Mouse (Mus musculus): ENCODE measurements at regions not wholly inside any gene's neighbourhood (a gene's known extent, or its start where the extent isn't known, plus 50 kb on each side); places are given as distances from the start of the nearest gene placed in this dataset.

DNA sequence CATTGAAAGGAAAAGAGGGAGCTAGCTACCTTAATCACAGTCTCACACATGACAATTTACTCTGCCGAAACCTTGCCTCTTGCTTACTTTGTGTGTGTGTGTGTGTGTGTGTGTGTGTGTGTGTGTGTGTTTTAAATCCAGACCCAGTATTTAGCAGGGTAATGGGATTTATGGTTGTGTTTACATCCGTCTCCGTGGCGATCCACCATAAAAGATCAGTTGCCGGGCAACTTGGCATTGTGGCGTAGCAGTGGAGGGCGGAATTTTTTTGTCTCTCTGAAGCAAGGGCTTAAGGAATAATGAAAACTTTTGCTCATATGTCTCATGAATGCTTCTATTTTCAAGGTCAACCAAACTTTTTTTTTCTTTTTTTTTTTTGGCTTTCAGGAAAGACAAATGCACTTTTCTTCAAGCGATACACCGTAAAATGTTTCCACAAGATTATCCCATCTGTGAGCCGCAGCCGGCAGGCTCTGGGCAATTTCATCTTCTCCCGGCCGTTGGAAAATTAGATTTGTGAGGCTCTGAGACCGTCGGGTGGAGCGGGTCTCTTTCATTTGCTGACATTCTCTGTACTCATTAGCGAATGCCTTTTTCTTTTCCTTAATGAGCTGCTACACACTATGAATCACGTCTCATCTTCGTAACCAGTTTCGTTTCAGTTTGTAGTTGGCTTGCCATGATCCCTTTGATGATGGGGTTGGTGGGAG, 53.9 kb upstream of the Ptch1 start:
- no peak overlapping the region for H3K9ac ChIP-seq

DNA sequence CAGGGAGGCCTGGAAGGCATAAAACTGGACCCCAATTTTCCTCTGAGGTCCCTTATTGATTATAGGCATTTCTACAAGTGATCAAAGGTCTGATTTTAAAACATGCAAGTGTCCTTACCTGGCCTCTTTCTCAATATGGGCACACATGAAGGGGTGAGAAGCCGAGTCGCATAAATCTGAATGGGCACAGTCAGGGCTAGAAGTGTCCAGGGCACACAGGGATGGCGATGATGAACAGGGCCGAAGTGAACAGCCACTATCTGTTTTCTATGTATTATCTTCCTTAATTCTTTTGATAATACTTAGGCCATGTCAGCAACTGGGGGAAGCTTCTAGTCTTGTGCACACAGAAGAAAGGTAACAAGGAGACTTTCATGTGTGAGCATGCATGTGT, 54.5 kb upstream of the Ptch1 start:
- Histone ChIP-seq H3K9ac (no peak overlapping the region), H3K4me1 (replicated peaks) (0 out of 2 replicates have a peak, but pooled peaks cover 5% of the 10 kb centered on the region), H3K4me2 (replicated peaks) (peak overlapping the region; percentile 50), H3K27ac (peak overlapping the region; percentile 40; the same call in 1 of the 2 replicates), H3K4me3 (replicated peaks) (0 out of 2 replicates have a peak overlapping the region, but pooled peaks have one; percentile 26), H3K9me3 (no peaks in the 10 kb centered on the region), H3K36me3 (no peaks in the 10 kb centered on the region), H3K27me3 (replicated peaks) (no peaks in the 10 kb centered on the region)
- ATAC-seq = no peak
- WGBS = 90% methylated on average over 4 of the region's 4 CpGs

More for the DNA sequence above, 53.9 kb upstream of the Ptch1 start:
- ATAC-seq = peak; percentile 62
- no peaks in the 10 kb centered on the region for H3K36me3 ChIP-seq
- 0 out of 2 replicates have a peak, but pooled peaks cover 5% of the 10 kb centered on the region for H3K4me1 ChIP-seq (replicated peaks)
- WGBS = 11% methylated on average over 20 of the region's 20 CpGs
- peak overlapping the region; percentile 40; the same call in 1 of the 2 replicates for H3K27ac ChIP-seq
- H3K9me3 ChIP-seq = no peaks in the 10 kb centered on the region
- no peaks in the 10 kb centered on the region for H3K27me3 ChIP-seq (replicated peaks)
- peak overlapping the region; percentile 50 for H3K4me2 ChIP-seq (replicated peaks)
- H3K4me3 ChIP-seq (replicated peaks) = peak overlapping the region; percentile 26

DNA sequence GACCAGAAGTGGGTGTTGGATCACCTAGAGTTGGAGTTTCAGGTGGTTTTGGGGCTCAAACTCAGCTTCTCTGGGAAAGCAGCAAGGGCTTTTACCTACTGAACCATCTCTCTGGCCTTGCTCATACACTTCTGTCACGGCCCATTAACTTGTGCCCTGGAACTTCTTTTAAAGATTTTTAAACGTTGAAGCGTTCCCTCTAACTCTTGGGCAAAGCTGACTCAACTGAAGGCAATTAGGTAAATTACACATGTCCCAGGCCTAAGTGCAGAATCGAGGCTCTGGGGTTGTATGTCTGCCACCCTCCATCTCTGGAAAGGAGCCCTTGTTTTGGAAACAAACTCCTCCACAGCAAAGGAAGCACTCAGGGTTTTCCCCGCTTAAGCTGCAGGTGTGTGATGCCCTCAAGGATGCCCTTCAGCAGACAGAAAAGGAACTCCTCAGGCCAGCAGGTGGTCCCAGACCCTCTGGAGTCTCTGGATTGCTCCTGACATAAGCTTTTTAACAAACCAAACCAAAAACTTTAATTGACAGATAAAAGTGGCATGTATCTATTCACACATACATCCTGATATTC, 58.5 kb upstream of the Ptch1 start:
- Histone ChIP-seq H3K27me3 (replicated peaks) (no peaks in the 10 kb centered on the region), H3K4me3 (replicated peaks) (no peak overlapping the region), H3K4me1 (replicated peaks) (0 out of 2 replicates have a peak, but pooled peaks cover 3% of the 10 kb centered on the region), H3K9me3 (no peaks in the 10 kb centered on the region), H3K4me2 (replicated peaks) (no peak overlapping the region), H3K36me3 (no peaks in the 10 kb centered on the region), H3K27ac (no peak overlapping the region), H3K9ac (no peak overlapping the region)
- ATAC-seq = no peak
- 57% methylated on average over 5 of the region's 5 CpGs for WGBS

DNA sequence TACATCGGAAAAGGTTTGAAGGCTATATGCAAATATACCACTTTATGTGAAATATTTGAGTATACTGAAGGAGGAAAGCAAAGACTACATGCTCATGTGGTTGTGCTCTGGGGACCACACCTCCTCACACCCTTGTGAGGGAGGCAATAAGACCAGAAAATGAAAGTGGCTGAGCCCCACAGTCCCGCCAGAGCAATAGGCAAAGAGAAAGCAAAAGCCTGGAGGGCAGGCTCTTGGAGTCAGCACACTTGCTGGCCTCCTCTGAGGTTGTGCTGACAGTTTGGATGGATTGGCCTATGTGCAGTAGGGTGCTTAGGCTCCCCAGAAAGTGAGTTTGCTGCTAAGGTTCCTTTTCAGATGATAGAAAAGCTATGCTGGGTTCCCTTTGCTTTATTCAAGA, 60.9 kb upstream of the Ptch1 start:
- Histone ChIP-seq H3K27ac (no peak overlapping the region), H3K36me3 (no peaks in the 10 kb centered on the region), H3K9ac (no peak overlapping the region), H3K4me1 (replicated peaks) (no peaks in the 10 kb centered on the region), H3K9me3 (no peaks in the 10 kb centered on the region), H3K4me2 (replicated peaks) (no peak overlapping the region), H3K27me3 (replicated peaks) (no peaks in the 10 kb centered on the region), H3K4me3 (replicated peaks) (no peak overlapping the region)
- no peak for ATAC-seq
- 68% methylated on average over 2 of the region's 2 CpGs for WGBS

DNA sequence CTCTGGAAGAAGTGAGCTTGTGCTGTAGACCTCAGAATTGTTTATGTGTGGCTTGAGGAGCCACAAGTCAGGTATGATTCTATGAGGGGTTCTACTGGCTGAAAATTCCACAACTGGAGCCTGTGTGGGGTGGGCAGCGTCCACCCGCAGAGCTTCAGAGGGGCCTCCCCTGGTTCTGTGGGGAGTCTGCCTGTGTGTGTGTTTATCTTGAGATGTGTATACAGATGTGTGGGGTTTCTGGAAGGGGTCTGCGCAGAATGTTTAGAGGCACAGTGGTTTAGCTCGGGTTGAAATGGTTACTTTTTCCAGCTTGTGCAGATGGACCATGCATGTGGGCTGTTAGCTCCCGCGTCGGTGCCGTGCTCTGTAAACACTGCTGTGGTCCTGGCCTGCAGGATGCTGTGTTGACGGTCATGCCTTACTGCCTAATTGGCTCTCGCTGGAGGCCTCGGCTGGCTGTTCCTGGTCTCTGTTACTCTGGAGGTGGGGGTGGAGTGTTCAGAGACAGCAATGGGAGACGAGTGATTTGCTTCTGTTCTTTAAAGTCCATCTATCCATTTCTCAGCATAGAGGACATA, 68.3 kb upstream of the Ptch1 start:
- Histone ChIP-seq H3K27ac (peak overlapping the region; percentile 42), H3K36me3 (no peaks in the 10 kb centered on the region), H3K4me1 (replicated peaks) (peaks cover 9% of the 10 kb centered on the region), H3K9me3 (no peaks in the 10 kb centered on the region), H3K4me3 (replicated peaks) (no peak overlapping the region), H3K4me2 (replicated peaks) (no peak overlapping the region), H3K27me3 (replicated peaks) (no peaks in the 10 kb centered on the region), H3K9ac (no peak overlapping the region)
- ATAC-seq = peak; percentile 78
- WGBS = 20% methylated on average over 12 of the region's 12 CpGs

DNA sequence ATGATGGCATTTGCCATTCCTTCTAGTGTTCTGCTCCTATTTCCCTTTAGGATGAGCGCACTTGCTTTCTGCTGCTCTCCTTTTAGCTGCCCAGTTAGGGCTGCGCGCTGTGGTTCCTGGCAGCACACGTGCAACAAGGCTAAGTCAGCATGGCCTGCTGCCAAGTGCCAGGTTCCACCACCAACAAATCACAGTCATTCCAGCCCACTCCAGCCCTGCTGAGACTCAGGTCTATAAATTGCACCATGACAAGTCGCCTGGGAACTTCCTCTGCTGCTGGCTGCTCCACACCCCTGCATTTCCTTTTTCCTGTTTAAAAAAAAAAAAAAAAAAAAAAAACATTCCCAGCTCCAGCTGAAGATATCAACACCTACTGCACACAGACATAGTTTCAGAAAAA, 69.2 kb upstream of the Ptch1 start:
- no peaks in the 10 kb centered on the region for H3K9me3 ChIP-seq
- 33% methylated on average over 5 of the region's 5 CpGs for WGBS
- H3K4me1 ChIP-seq (replicated peaks) = peaks cover 9% of the 10 kb centered on the region
- H3K4me2 ChIP-seq (replicated peaks) = no peak overlapping the region
- H3K27ac ChIP-seq = peak overlapping the region; percentile 42; the same call in 1 of the 2 replicates
- H3K9ac ChIP-seq = no peak overlapping the region
- H3K36me3 ChIP-seq = no peaks in the 10 kb centered on the region
- H3K4me3 ChIP-seq (replicated peaks) = no peak overlapping the region
- H3K27me3 ChIP-seq (replicated peaks) = no peaks in the 10 kb centered on the region
- ATAC-seq = peak; percentile 79

DNA sequence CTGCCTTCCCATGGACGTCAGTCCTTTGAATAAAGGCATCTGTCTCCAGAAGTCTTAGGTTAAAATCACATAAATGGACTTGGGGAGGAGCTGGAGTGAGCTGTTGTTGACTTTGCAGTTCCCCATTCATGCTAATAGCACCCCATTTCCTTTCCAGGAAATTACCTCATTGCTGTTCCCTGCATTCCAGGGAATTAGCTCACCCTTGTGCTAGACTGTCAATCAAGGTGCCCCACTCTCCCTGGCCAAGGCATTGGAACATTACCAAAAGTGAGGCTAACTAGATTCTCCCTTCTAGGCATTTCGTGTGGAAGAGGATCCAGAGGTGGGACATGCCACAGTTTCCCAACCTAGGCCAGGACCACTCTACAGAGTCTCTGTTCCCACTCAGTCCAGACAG, 70.0 kb upstream of the Ptch1 start:
- WGBS = 44% methylated on average over 2 of the region's 2 CpGs
- no peak for ATAC-seq
- no peak overlapping the region for H3K4me2 ChIP-seq (replicated peaks)
- peak overlapping the region; percentile 39; the same call in 1 of the 2 replicates for H3K27ac ChIP-seq
- H3K27me3 ChIP-seq (replicated peaks) = no peaks in the 10 kb centered on the region
- no peak overlapping the region for H3K9ac ChIP-seq
- H3K36me3 ChIP-seq = no peaks in the 10 kb centered on the region
- peaks cover 9% of the 10 kb centered on the region for H3K4me1 ChIP-seq (replicated peaks)
- H3K9me3 ChIP-seq = no peaks in the 10 kb centered on the region
- H3K4me3 ChIP-seq (replicated peaks) = no peak overlapping the region

DNA sequence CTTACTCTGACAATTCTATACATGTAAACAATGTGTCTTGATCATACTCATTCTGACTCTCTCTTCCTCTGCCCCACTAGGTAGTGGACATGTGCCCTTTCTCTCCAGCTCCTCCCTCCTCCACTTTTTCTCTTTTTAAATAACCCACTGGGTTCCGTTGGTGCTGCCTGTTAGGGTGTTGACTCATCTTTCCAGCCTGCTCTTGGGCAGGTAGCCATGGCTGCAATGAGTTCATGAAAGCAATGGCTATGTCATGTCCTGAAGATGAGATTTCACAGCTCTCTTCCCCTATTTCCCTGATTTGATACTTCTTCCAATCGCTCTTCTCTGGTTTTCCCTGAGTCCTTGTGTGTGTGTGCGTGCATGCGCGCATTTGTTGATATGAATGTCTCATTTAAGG, 70.9 kb upstream of the Ptch1 start:
- WGBS = 90% methylated on average over 5 of the region's 5 CpGs
- no peak for ATAC-seq

DNA sequence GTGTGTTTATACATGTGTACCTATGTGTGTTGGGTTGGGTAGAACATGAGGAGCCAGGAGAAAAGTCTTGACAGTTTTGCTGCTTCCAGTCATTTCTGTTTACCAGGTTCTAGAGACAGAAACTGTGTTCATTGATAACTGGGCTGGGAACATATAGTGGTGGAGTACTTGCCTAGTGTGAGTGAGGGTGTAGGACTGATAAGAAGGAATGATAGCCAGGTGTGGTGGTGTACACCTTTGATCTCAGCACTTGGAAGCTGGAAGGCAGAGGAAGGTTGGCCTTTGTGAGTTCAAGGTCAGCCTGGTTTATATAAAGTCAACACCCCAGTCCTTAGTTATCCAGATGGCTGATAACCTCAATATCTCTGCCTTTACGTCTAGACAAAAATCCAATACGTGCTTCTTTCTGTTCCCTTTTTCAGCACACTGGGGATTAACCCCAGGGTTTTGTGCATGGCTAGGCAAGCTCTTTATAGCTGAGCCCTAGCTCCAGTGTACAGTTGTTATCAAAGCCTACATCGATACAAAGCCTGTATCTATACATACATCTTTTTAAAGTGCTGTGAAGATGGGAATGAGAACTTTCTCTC, 75.8 kb upstream of the Ptch1 start:
- Histone ChIP-seq H3K4me3 (replicated peaks) (no peak overlapping the region), H3K27me3 (replicated peaks) (no peaks in the 10 kb centered on the region), H3K9me3 (no peaks in the 10 kb centered on the region), H3K4me1 (replicated peaks) (no peaks in the 10 kb centered on the region), H3K9ac (no peak overlapping the region), H3K4me2 (replicated peaks) (no peak overlapping the region), H3K36me3 (no peaks in the 10 kb centered on the region), H3K27ac (no peak overlapping the region)
- 56% methylated on average over 3 of the region's 3 CpGs for WGBS
- ATAC-seq = peak; percentile 79

More for the DNA sequence above, 70.9 kb upstream of the Ptch1 start:
- H3K9me3 ChIP-seq = no peaks in the 10 kb centered on the region
- no peaks in the 10 kb centered on the region for H3K36me3 ChIP-seq
- no peak overlapping the region for H3K4me3 ChIP-seq (replicated peaks)
- no peak overlapping the region for H3K4me2 ChIP-seq (replicated peaks)
- no peak overlapping the region for H3K9ac ChIP-seq
- peaks cover 9% of the 10 kb centered on the region for H3K4me1 ChIP-seq (replicated peaks)
- no peak overlapping the region for H3K27ac ChIP-seq
- H3K27me3 ChIP-seq (replicated peaks) = no peaks in the 10 kb centered on the region

DNA sequence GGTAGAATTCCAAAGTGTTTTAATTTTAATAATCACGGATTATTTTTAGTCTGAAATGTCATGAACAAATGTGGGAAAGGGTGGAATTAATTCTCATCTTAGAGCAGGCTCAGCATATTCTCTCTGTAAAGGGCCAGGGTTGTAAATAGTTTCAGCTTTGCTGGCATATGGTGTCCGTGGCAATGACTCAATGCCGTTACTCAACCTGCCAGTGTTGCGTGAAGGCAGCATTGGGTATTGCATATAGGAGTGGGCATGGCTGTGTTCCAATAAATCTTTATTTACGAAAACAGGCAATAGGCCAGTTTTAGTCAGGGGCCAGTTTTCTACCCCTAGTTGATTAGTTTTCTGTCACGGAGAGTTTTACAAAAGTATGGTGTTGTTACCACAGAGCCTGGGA, 81.1 kb upstream of the Ptch1 start:
- Histone ChIP-seq H3K4me1 (replicated peaks) (no peaks in the 10 kb centered on the region), H3K27ac (no peak overlapping the region), H3K9me3 (no peaks in the 10 kb centered on the region), H3K27me3 (replicated peaks) (no peaks in the 10 kb centered on the region), H3K4me2 (replicated peaks) (no peak overlapping the region), H3K9ac (no peak overlapping the region), H3K4me3 (replicated peaks) (no peak overlapping the region), H3K36me3 (no peaks in the 10 kb centered on the region)
- 82% methylated on average over 6 of the region's 6 CpGs for WGBS
- no peak for ATAC-seq

DNA sequence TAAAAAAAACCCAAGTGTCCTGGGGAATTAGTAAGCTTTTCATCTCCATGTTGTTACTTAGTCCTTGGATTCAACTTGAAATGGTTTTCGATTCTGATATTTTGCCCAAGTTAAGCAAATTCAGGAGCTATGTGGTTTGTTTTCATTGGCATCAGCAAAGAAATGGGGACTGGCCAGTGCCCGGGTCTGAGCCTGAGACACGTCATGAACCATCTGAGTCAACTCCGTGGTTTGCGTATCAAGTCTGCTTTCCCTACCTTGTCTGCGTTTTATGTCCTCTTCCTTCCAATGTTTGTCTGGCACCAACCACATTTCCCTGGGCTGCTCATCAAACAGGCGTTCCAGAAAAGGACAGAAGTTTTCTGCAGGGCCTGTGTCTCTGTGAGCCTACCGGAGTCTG, 83.7 kb upstream of the Ptch1 start:
- no peak overlapping the region for H3K27ac ChIP-seq
- no peak overlapping the region for H3K4me2 ChIP-seq (replicated peaks)
- no peaks in the 10 kb centered on the region for H3K36me3 ChIP-seq
- 83% methylated on average over 8 of the region's 8 CpGs for WGBS
- H3K4me1 ChIP-seq (replicated peaks) = no peaks in the 10 kb centered on the region
- ATAC-seq = no peak
- H3K27me3 ChIP-seq (replicated peaks) = no peaks in the 10 kb centered on the region
- no peaks in the 10 kb centered on the region for H3K9me3 ChIP-seq
- H3K4me3 ChIP-seq (replicated peaks) = no peak overlapping the region
- H3K9ac ChIP-seq = no peak overlapping the region

DNA sequence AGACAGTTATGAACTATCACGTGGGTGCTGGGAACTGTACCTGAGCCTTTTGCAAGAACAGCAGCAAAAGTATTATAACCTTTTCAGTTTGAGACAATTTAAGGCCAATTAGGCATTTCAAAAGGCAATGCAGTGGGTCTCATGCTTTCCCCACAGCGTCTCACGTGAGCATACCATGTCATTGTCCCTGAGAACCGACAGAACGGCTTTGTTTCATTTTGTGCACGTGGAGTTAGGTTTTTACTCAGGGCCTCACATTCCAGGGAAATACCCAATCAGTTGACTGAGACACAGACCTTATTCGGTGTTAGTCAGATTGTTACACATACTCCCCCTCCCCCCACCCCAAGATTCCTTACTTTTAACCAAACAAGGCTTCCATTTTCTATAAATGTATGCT, 86.0 kb upstream of the Ptch1 start:
- no peak overlapping the region for H3K4me3 ChIP-seq (replicated peaks)
- ATAC-seq = no peak
- 89% methylated on average over 7 of the region's 7 CpGs for WGBS
- no peak overlapping the region for H3K9ac ChIP-seq
- H3K9me3 ChIP-seq = no peaks in the 10 kb centered on the region
- H3K27ac ChIP-seq = no peak overlapping the region
- no peaks in the 10 kb centered on the region for H3K4me1 ChIP-seq (replicated peaks)
- H3K36me3 ChIP-seq = no peaks in the 10 kb centered on the region
- no peak overlapping the region for H3K4me2 ChIP-seq (replicated peaks)
- no peaks in the 10 kb centered on the region for H3K27me3 ChIP-seq (replicated peaks)
